Mouse (Mus musculus): Measurements from ENCODE around the gene Frmd4a. TPM values are rescaled to one million over a fixed set of nuclear protein-coding genes. Genes with fewer than 3 reads are reported as not detected.

The Frmd4a gene
- polyA plus RNA-seq, 1 experiment, result 46.5 TPM

DNA sequence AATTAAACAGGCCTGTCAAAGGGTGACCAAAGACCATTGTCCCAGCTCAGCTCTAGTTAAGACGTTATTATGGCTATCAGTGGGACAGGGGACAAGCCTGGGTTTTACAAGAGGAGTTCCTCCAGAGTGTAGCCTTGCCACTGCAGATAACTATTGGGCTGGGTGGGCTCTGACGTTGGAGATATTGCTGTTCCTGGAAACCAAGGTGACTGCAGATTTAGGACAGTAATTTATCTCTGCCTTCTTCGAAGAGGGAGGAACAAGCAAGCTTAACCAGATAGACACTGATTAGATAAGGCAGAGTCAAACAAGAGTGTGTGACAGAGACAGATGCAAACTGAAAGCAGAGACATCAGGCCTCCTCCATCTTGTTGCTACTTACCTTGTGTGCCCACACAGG, 330.3 kb downstream of the Frmd4a start:
- peaks cover 6% of the 10 kb centered on the region; the same call in 1 of the 2 replicates for H3K4me1 ChIP-seq (ENCODE audit: control insufficient read depth, insufficient read depth, low read length)
- H3K4me3 ChIP-seq (replicated peaks; ENCODE audit: extremely low read depth, low read depth, low read length), result no peak overlapping the region
- DNase-seq, result no peak
- 44% methylated on average over 3 of the region's 3 CpGs for WGBS
- TF ChIP-seq POLR2A (IDR thresholded peaks at IDR 0.05; ENCODE audit: borderline replicate concordance, extremely low read depth, low read depth, low read length), result no peak
- no peak for TF ChIP-seq CTCF (IDR thresholded peaks at IDR 0.05; ENCODE audit: insufficient read depth, low read length)

DNA sequence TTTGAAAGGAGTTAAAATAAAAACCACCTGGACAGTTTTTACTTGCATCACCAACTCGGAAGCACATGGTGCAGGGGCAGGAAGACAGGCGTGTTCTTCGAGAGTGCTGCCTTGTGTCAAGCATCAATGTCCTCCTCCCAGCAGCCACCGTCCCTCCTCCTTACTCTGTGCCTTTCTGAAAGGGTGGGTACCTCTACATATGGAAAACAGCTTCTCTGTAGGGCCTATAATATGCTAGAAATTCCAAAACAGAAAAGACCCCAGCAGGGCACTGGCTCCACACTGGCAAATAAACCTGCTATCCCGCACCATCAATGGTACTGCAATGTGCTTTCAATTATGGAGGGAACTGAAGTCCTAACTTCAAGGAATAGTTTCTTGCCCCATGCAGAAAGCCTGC, 331.0 kb downstream of the Frmd4a start:
- WGBS, result 93% methylated on average over 5 of the region's 5 CpGs
- Histone ChIP-seq H3K4me3 (replicated peaks; ENCODE audit: extremely low read depth, low read depth, low read length) (no peak overlapping the region), H3K4me1 (ENCODE audit: control insufficient read depth, insufficient read depth, low read length) (peaks cover 6% of the 10 kb centered on the region; the same call in 1 of the 2 replicates)
- DNase-seq, result no peak
- no peak for TF ChIP-seq CTCF (IDR thresholded peaks at IDR 0.05; ENCODE audit: insufficient read depth, low read length)
- TF ChIP-seq POLR2A (IDR thresholded peaks at IDR 0.05; ENCODE audit: borderline replicate concordance, extremely low read depth, low read depth, low read length), result no peak

DNA sequence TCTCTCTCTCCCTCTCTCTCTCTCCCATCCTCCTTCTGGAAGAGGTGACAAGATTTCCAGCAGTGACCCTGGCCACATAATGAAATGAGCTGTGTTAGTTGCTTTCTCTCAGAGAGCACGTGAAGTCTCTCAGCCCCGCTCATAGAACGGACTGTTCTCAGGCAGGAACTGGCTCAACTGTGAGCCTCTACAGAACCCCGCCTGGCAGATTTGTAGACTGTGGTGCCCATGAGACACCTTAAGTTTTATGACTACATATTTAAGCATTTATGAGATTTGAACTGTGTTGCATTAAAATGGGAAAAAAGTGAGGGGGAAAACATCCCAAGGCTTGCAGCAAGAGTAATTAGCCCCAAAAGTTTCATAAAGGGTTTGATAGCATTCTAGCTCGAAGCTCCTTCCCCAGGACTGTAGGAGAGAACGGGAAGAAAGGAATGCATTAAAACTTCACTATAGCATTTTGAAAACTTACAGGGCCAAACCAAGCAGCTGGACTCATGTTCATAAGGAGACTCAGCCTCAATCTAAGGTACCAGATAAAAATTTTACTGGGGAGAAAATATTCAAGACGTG, 339.4 kb downstream of the Frmd4a start:
- DNase-seq, result no peak
- Histone ChIP-seq H3K4me1 (ENCODE audit: control insufficient read depth, insufficient read depth, low read length) (no peaks in the 10 kb centered on the region), H3K4me3 (replicated peaks; ENCODE audit: extremely low read depth, low read depth, low read length) (no peak overlapping the region)
- 93% methylated on average over 7 of the region's 7 CpGs for WGBS
- TF ChIP-seq CTCF (IDR thresholded peaks at IDR 0.05; ENCODE audit: insufficient read depth, low read length) (no peak), POLR2A (IDR thresholded peaks at IDR 0.05; ENCODE audit: borderline replicate concordance, extremely low read depth, low read depth, low read length) (no peak)

DNA sequence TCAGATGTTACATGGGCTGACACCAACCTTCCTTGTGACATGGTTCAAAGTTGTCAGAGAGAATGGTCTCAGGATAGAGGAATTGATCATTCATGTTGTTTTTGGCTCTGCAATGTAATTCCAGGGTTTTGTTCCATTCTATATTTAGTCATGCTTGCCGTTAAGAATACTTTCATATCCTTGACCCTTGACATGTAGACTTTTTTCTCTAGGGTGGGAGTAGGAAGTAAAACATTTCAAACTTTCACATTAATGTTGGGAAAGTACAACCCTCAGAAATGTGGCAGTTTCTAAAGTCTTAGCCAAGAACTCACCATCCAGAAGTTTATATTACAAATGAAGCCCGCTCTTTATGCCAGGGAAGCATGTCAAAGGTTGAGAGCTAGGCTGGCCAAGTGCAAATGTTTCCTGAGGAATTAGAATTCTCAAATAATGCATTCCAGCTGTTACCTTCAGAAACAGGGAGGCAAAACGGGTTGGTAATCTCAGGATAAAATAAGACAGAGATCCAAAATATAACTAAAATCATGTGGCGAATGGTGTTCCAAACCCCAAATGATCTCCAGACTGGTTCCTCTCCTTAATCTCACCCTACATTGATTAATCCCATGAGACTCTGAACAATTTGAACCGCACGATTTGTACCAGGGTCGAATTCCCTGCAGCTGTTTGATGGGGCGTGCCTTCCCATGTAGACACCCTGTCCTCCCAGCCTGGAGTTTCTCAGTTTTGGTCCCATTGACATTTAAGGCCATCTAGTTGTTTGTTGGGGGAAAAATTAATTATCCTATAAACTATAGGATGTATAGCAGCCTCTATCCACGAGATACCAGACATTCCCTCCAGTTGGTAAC, 344.7 kb downstream of the Frmd4a start:
- no peak for DNase-seq
- Histone ChIP-seq H3K4me3 (replicated peaks; ENCODE audit: extremely low read depth, low read depth, low read length) (no peak overlapping the region), H3K4me1 (ENCODE audit: control insufficient read depth, insufficient read depth, low read length) (peaks cover 2% of the 10 kb centered on the region; the same call in 1 of the 2 replicates)
- 67% methylated on average over 9 of the region's 9 CpGs for WGBS
- TF ChIP-seq CTCF (IDR thresholded peaks at IDR 0.05; ENCODE audit: insufficient read depth, low read length) (no peak), POLR2A (IDR thresholded peaks at IDR 0.05; ENCODE audit: borderline replicate concordance, extremely low read depth, low read depth, low read length) (no peak)

DNA sequence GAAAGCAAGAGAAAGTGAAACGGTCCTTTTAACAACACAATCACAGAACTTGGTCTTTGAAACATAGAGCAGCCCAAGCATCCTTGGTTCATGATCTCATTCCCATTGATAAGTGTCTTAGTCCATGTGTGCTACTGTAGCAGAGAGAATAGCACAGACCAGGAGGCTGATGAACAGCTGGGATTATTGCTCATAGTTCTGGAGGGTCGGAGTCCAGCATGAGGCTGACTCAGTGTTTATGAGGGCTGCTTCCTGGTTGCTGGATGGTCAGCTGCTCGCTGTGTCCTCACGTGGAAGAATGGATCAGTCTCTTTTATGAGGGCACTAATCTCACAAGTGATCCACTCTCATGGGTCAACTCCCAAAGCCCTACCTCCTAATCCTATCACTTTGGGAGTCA, 347.4 kb downstream of the Frmd4a start:
- WGBS, result 65% methylated on average over 4 of the region's 4 CpGs
- H3K4me1 ChIP-seq (ENCODE audit: control insufficient read depth, insufficient read depth, low read length), result peaks cover 2% of the 10 kb centered on the region; the same call in 1 of the 2 replicates
- TF ChIP-seq CTCF (IDR thresholded peaks at IDR 0.05; ENCODE audit: insufficient read depth, low read length) (no peak), POLR2A (IDR thresholded peaks at IDR 0.05; ENCODE audit: borderline replicate concordance, extremely low read depth, low read depth, low read length) (no peak)
- no peak overlapping the region for H3K4me3 ChIP-seq (replicated peaks; ENCODE audit: extremely low read depth, low read depth, low read length)
- no peak for DNase-seq

DNA sequence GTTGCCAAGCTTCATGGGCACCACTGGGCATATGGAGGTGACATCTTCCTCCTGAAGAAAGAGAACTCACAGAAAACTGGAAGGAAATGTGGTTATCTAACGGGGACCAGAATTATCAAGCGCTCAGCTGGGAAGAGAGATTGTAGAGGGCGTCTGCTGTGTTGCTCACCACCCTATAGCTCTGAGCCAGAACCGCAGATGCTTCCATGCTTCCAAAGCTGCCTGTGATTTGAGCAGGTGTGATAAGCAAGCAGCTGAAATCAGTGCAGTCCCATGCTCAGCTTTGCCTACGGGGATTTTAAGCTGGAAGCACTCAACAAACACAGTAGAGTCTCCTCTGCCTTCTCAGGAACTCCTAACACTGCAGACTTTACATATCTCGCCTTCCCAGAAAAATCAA, 351.0 kb downstream of the Frmd4a start:
- TF ChIP-seq POLR2A (IDR thresholded peaks at IDR 0.05; ENCODE audit: borderline replicate concordance, extremely low read depth, low read depth, low read length) (no peak), CTCF (IDR thresholded peaks at IDR 0.05; ENCODE audit: insufficient read depth, low read length) (no peak)
- no peak for DNase-seq
- 85% methylated on average over 6 of the region's 6 CpGs for WGBS
- Histone ChIP-seq H3K4me1 (ENCODE audit: control insufficient read depth, insufficient read depth, low read length) (peaks cover 2% of the 10 kb centered on the region; the same call in 1 of the 2 replicates), H3K4me3 (replicated peaks; ENCODE audit: extremely low read depth, low read depth, low read length) (no peak overlapping the region)

DNA sequence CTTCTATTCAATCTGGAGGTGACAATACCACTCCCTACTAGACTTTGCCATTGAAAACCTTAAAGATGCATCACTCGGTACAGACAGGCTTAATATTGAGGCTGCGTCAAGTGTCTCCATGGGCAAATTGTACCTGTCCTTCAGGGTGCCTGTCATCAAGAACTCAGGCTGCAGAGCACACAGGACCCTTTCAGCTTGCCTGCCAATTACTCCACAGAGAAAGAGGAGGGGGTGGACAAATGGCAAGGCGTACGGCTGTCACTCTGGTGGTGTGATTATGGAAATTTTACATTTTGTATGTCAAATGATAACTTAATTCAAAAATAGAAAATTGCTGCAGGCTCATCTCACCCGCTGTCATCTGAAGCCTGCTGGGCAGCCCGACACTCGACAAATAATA, 353.0 kb downstream of the Frmd4a start:
- WGBS, result 92% methylated on average over 7 of the region's 7 CpGs
- H3K4me3 ChIP-seq (replicated peaks; ENCODE audit: extremely low read depth, low read depth, low read length), result no peak overlapping the region
- no peak for DNase-seq
- TF ChIP-seq POLR2A (IDR thresholded peaks at IDR 0.05; ENCODE audit: borderline replicate concordance, extremely low read depth, low read depth, low read length) (no peak), CTCF (IDR thresholded peaks at IDR 0.05; ENCODE audit: insufficient read depth, low read length) (no peak)
- H3K4me1 ChIP-seq (ENCODE audit: control insufficient read depth, insufficient read depth, low read length), result no peaks in the 10 kb centered on the region

DNA sequence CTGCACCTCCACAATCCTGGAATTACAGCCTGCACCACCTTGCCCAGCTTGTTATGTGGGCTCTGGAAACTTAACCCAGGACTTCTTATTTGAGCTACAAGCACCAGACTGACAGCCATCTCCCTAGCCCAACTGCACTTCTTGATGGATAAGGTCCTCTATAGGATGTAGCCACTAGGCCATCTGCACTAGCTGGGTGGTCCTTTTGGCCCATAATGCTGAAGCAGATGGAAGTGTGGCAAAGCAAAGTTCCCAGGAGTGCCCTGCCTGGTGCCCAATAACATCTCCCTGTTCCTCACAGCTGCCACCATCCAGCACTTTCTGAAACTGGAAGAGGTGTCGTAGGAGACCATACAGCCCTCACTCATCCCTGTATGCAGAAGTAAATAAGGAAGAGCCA, 353.8 kb downstream of the Frmd4a start:
- 95% methylated on average over 1 of the region's 1 CpGs for WGBS
- no peaks in the 10 kb centered on the region for H3K4me1 ChIP-seq (ENCODE audit: control insufficient read depth, insufficient read depth, low read length)
- no peak overlapping the region for H3K4me3 ChIP-seq (replicated peaks; ENCODE audit: extremely low read depth, low read depth, low read length)
- no peak for TF ChIP-seq CTCF (IDR thresholded peaks at IDR 0.05; ENCODE audit: insufficient read depth, low read length)
- no peak for TF ChIP-seq POLR2A (IDR thresholded peaks at IDR 0.05; ENCODE audit: borderline replicate concordance, extremely low read depth, low read depth, low read length)
- DNase-seq, result no peak

DNA sequence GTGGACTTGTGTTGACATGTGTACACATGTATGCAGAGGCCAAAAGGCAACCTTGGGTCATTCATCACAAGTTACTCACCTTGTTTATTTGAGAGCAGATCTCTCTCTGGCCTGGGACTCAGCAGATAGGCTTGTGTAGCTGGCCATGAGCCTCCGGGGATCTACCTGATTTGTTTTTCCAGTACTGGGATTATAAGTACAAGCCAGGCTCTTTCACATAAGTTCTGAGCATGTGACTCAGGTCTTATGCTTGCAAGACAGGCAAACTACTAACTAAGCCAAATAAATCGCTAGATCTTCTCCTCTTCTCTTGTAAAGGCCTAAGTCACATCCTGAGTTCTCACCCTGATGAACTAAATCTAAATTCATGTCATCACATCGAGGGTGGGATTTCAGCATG, 361.3 kb downstream of the Frmd4a start:
- Histone ChIP-seq H3K4me1 (ENCODE audit: control insufficient read depth, insufficient read depth, low read length) (no peaks in the 10 kb centered on the region), H3K4me3 (replicated peaks; ENCODE audit: extremely low read depth, low read depth, low read length) (no peak overlapping the region)
- 84% methylated on average over 3 of the region's 3 CpGs for WGBS
- TF ChIP-seq POLR2A (IDR thresholded peaks at IDR 0.05; ENCODE audit: borderline replicate concordance, extremely low read depth, low read depth, low read length) (no peak), CTCF (IDR thresholded peaks at IDR 0.05; ENCODE audit: insufficient read depth, low read length) (no peak)
- no peak for DNase-seq

DNA sequence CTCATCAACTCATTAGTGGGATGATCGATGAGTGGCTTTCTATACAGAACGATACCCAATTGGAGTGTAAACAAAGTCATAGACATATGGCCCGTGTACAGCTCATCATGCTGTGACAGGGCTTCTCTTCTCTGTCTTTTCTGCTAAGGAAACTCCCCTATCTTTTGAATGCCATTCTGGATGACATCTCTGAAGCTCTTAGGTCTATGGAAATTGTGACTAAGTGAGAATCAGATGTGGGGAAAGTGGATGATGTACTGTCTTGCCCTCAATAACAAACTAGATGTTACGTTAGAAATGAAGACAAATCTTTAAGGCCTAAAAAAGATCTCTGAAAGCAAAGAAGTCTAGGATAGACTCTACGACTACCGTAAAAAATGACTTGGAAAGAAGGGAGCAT, 362.9 kb downstream of the Frmd4a start:
- Histone ChIP-seq H3K4me3 (replicated peaks; ENCODE audit: extremely low read depth, low read depth, low read length) (no peak overlapping the region), H3K4me1 (ENCODE audit: control insufficient read depth, insufficient read depth, low read length) (no peaks in the 10 kb centered on the region)
- no peak for DNase-seq
- WGBS, result 86% methylated on average over 6 of the region's 6 CpGs
- no peak for TF ChIP-seq POLR2A (IDR thresholded peaks at IDR 0.05; ENCODE audit: borderline replicate concordance, extremely low read depth, low read depth, low read length)
- TF ChIP-seq CTCF (IDR thresholded peaks at IDR 0.05; ENCODE audit: insufficient read depth, low read length), result no peak
